Mouse (Mus musculus) stomach, postnatal 0 days (tissue): ENCODE results near the gene Slc15a4. TPM values are rescaled to one million over a fixed set of nuclear protein-coding genes. Genes with fewer than 3 reads are reported as not detected.

Experiments used
- ATAC-seq: fragments of 200-750 bp; cut with Nextera tagmentation; 2 replicates; pipeline ENCODE4 v1.8.0; 2017; ENCODE audit not compliant: low FRiP score, low TSS enrichment
- DNase-seq: peaks from one replicate; pipeline ENCODE4 v3.0.0-alpha.2; 2016; ENCODE audit warnings: low spot score
- H3K27ac ChIP-seq: fragments of 300-500 bp; sonication (generic); replicated peaks from 2 replicates; pipeline ENCODE4 v1.5.1; 2014; ENCODE audit warnings: mild to moderate bottlenecking, control low read depth
- H3K27me3 ChIP-seq: fragments of 300-500 bp; sonication (generic); 2 replicates; pipeline ENCODE4 v1.6.1; 2014; ENCODE audit warnings: low read length; ENCODE audit not compliant: control insufficient read depth, insufficient read depth
- H3K36me3 ChIP-seq: fragments of 300-500 bp; sonication (generic); 2 replicates; pipeline ENCODE4 v1.6.1; 2014; ENCODE audit warnings: low read length, mixed read lengths; ENCODE audit not compliant: control insufficient read depth, insufficient read depth
- H3K4me1 ChIP-seq: fragments of 300-500 bp; sonication (generic); replicated peaks from 2 replicates; pipeline ENCODE4 v1.6.1; 2014; ENCODE audit warnings: antibody characterized with exemption; ENCODE audit not compliant: control insufficient read depth, insufficient read depth
- H3K4me2 ChIP-seq: fragments of 300-500 bp; sonication (generic); replicated peaks from 2 replicates; pipeline ENCODE4 v1.6.1; 2014; ENCODE audit warnings: low read depth, mild to moderate bottlenecking, control low read depth, moderate library complexity
- H3K4me3 ChIP-seq: fragments of 300-500 bp; sonication (generic); 2 replicates; pipeline ENCODE4 v1.5.1; 2014; ENCODE audit warnings: low read depth, low read length, control low read depth
- H3K9ac ChIP-seq: fragments of 300-500 bp; sonication (generic); 2 replicates; pipeline ENCODE4 v1.6.1; 2014; ENCODE audit warnings: mild to moderate bottlenecking, low read length, control low read depth, mixed read lengths
- H3K9me3 ChIP-seq: fragments of 300-500 bp; sonication (generic); 2 replicates; pipeline ENCODE4 v1.6.1; 2016; ENCODE audit warnings: low read length; ENCODE audit not compliant: control insufficient read depth
- CTCF ChIP-seq: IDR thresholded peaks from 2 replicates; pipeline ENCODE4 v1.5.1; 2016; ENCODE audit warnings: antibody characterized with exemption, low read depth, mild to moderate bottlenecking, moderate library complexity
- EP300 ChIP-seq: optimal IDR thresholded peaks from 2 replicates; pipeline ENCODE3; 2016; ENCODE audit warnings: antibody characterized with exemption
- WGBS: fragments of 180-500 bp; shearing (Covaris S2); extraction: QIAGEN DNeasy Blood & Tissue Kit; methylation state at CpG from one replicate; pipeline ENCODE4 v1.1.7; 2014; 5-methylcytosine and 5-hydroxymethylcytosine counted together
- polyA plus RNA-seq: library from polyadenylated mRNA; unstranded; fragments of >200 nt; fragmentation: Nextera tagmentation; extraction: Ambion mirVana; gene quantifications from 2 replicates; pipeline ENCODE4 v1.2.1, GENCODE M21; 2015

The Slc15a4 gene
- polyA plus RNA-seq, 1 experiment from 2014 or later: 10.6 TPM

DNA sequence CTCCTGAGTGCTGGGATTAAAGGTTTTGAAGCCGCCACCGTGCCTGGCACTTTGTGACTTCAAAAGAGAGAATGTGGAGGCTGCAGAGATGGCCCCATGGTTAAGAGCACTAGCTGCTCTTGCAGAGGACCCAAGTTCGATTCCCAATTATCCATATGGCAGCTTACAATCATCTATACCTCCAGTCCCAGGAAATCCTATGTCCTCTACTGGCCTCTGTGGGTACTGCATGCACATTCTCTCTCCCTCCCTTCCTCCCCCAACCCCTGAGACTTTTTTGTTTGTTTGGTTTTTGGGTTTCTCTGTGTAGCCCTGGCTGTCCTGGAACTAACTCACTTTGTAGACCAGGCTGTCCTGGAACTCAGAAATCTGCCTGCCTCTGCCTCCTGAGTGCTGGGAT lies 26.6 kb upstream of the Slc15a4 start:
- 91% methylated on average over 3 of the region's 3 CpGs for WGBS
- Histone ChIP-seq H3K27me3 (no peaks in the 10 kb centered on the region), H3K4me2 (no peak overlapping the region), H3K4me3 (no peak overlapping the region), H3K9me3 (no peaks in the 10 kb centered on the region), H3K9ac (no peak overlapping the region), H3K27ac (no peak overlapping the region), H3K4me1 (no peaks in the 10 kb centered on the region), H3K36me3 (no peaks in the 10 kb centered on the region)
- no peak for ATAC-seq
- DNase-seq: no peak
- no peak for TF ChIP-seq EP300
- TF ChIP-seq CTCF: peak; percentile 30

DNA sequence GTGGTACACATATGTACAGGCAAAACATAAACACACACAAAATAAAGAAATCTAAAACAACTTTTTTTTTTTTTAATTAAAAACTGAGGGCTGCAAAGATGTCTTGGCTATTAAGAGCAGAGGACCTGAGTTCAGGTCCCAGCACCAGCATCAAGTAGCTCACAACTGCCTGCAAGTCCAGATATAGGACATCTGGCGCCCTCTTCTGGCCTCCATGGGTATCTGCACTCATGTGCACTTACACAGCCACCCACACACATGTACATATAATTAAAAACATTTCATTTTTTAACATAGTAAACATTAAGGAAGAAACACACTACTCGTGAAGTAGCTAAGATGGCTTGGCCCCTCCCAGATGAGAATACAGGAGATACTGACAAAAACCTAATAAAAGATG lies 25.6 kb upstream of the Slc15a4 start:
- Histone ChIP-seq H3K27me3 (no peaks in the 10 kb centered on the region), H3K4me3 (no peak overlapping the region), H3K9ac (no peak overlapping the region), H3K36me3 (no peaks in the 10 kb centered on the region), H3K4me2 (no peak overlapping the region), H3K9me3 (no peaks in the 10 kb centered on the region), H3K4me1 (no peaks in the 10 kb centered on the region), H3K27ac (no peak overlapping the region)
- 78% methylated on average over 2 of the region's 2 CpGs for WGBS
- DNase-seq (no peak), ATAC-seq (no peak)
- TF ChIP-seq CTCF: peak; percentile 21; the same call in 1 of the 2 replicates
- TF ChIP-seq EP300: no peak

DNA sequence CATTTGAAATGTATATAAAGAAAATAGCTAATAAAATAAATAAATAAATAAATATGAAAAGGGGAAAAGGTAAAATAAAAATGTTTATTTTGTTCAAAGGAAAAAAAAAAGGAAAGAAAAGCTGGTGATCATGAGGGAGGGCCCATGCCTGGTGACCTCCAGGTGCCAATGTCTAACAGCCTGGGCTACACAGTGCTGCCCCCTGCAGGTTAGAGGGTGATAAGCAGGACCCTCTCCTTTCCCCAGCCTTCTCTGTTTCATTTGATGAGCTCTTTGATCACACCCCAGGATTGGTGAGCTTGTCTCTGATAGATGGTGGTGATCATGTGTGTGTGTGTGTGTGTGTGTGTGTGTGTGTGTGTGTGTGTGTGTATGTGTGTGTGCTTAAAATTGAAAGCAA lies 16.4 kb upstream of the Slc15a4 start:
- H3K9ac ChIP-seq: no peak overlapping the region
- TF ChIP-seq EP300: no peak
- peak; percentile 54 for TF ChIP-seq CTCF
- H3K27me3 ChIP-seq: no peaks in the 10 kb centered on the region
- H3K4me1 ChIP-seq: no peaks in the 10 kb centered on the region
- H3K4me3 ChIP-seq: no peak overlapping the region
- H3K36me3 ChIP-seq: no peaks in the 10 kb centered on the region
- no peak for ATAC-seq
- H3K4me2 ChIP-seq: no peak overlapping the region
- H3K9me3 ChIP-seq: no peaks in the 10 kb centered on the region
- H3K27ac ChIP-seq: no peak overlapping the region
- peak; percentile 22 for DNase-seq

DNA sequence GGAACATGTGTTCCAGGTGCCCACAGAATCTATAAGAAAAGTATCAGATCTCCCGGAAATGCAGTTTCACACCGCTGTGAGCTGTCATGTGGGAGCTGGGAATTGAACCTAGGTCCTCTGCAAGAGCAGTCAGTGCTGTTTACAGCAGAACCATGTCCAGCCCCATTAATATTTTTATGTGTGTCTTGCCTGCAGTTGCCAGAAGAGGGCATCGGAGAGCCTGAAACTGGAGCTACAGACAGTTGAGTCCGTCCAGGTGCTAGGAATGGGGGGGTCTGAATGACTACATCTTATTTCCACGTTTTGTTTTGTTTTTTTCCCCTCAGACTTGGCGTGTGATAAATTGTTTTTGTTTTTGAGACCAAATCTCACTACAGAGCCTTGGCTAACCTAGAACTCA lies 15.3 kb upstream of the Slc15a4 start:
- Histone ChIP-seq H3K27me3 (no peaks in the 10 kb centered on the region), H3K4me2 (no peak overlapping the region), H3K36me3 (no peaks in the 10 kb centered on the region), H3K4me1 (no peaks in the 10 kb centered on the region), H3K27ac (no peak overlapping the region), H3K4me3 (no peak overlapping the region), H3K9me3 (no peaks in the 10 kb centered on the region), H3K9ac (no peak overlapping the region)
- DNase-seq (no peak), ATAC-seq (no peak)
- WGBS: 65% methylated on average over 6 of the region's 6 CpGs
- TF ChIP-seq CTCF: peak; percentile 56
- TF ChIP-seq EP300: no peak

DNA sequence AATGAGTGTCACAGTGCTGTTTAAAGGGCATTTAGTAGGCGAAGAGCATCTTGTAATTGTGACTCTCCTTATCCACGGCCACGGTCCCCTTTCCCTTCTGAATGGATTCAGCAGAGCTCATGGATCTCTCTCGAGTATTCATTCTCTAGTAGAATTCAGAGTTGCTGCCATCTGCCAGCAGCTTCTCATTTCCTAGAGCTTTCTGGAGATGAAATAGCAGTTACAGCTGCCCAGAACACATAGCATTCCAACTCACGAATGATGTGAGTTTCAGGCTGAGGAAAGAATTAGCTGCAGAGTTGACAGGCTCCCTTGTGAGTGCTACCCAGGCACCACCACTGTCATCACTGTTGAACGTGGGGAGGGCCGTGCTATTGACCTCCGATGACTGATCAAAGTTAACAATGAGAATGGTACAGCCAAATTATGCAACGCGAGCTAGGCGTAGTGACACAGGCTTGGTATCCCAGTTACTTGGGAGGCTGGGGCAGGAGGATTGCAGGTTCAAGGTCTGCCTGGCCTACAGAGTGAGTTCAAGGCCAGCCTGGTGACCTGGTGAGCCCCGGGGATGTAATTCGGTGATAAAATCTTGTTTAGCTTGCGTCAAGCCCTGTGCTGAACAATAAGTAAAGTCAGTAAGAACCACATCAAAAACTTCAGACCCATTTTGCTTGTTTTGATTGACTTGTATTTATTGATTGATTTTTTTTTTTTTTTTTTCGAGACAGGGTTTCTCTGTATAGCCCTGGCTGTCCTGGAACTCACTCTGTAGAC lies 8.7 kb upstream of the Slc15a4 start:
- Histone ChIP-seq H3K27me3 (no peaks in the 10 kb centered on the region), H3K27ac (no peak overlapping the region), H3K4me3 (no peak overlapping the region), H3K4me1 (no peaks in the 10 kb centered on the region), H3K9me3 (no peaks in the 10 kb centered on the region), H3K9ac (no peak overlapping the region), H3K4me2 (no peak overlapping the region), H3K36me3 (no peaks in the 10 kb centered on the region)
- TF ChIP-seq EP300 (no peak), CTCF (no peak)
- 92% methylated on average over 15 of the region's 15 CpGs for WGBS
- DNase-seq (no peak), ATAC-seq (no peak)

DNA sequence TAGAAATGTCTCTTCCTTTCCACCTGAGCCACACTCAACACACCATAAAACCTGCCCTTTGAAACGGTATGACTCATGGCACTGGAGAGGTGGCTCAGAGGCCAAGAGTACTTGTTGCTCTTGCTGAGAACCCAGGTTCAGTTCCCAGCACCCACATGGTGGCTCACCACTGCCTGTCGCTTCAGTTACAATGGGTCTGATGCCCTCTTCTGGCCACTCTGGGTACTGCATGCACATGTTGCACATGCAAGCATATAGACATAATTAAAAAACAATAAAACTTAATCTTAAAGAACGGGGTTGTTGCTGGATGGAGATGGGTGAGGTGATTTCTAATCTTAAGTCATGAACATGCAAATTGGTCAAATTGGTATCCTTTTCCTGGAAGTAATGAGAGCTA lies 7.7 kb upstream of the Slc15a4 start:
- Histone ChIP-seq H3K36me3 (no peaks in the 10 kb centered on the region), H3K4me2 (no peak overlapping the region), H3K9me3 (no peaks in the 10 kb centered on the region), H3K27ac (no peak overlapping the region), H3K9ac (no peak overlapping the region), H3K4me1 (no peaks in the 10 kb centered on the region), H3K4me3 (no peak overlapping the region), H3K27me3 (no peaks in the 10 kb centered on the region)
- ATAC-seq (no peak), DNase-seq (no peak)
- WGBS: 88% methylated on average over 3 of the region's 3 CpGs
- TF ChIP-seq CTCF (peak; percentile 47), EP300 (no peak)
